Mouse (Mus musculus) forebrain, embryonic 11.5 days (tissue): Measurements from ENCODE around the gene Zfp536. TPM values are rescaled to one million over a fixed set of nuclear protein-coding genes. Genes with fewer than 3 reads are reported as not detected.

ENCODE experiments used
- ATAC-seq: fragments of 200-750 bp; cut with Nextera tagmentation; replicated peaks from 2 replicates; pipeline ENCODE4 v1.8.0; 2017; ENCODE audit warnings: moderate TSS enrichment; ENCODE audit not compliant: low FRiP score
- DNase-seq: peaks from one replicate; pipeline ENCODE4 v3.0.0-alpha.2; 2017; ENCODE audit warnings: low spot score
- H3K27ac ChIP-seq: fragments of 300-500 bp; sonication (generic); 2 replicates; pipeline ENCODE4 v1.5.1; 2014; ENCODE audit warnings: low read depth, low read length
- H3K27me3 ChIP-seq: fragments of 300-500 bp; sonication (generic); 2 replicates; pipeline ENCODE4 v1.6.1; 2014; ENCODE audit warnings: mild to moderate bottlenecking, low read length, mixed read lengths; ENCODE audit not compliant: control insufficient read depth, insufficient read depth
- H3K36me3 ChIP-seq: fragments of 300-500 bp; sonication (generic); 2 replicates; pipeline ENCODE4 v1.6.1; 2014; ENCODE audit warnings: mild to moderate bottlenecking, low read length, moderate library complexity, mixed read lengths; ENCODE audit not compliant: control insufficient read depth, insufficient read depth
- H3K4me1 ChIP-seq: fragments of 300-500 bp; sonication (generic); replicated peaks from 2 replicates; pipeline ENCODE4 v1.6.1; 2014; ENCODE audit warnings: low read length, mixed read lengths; ENCODE audit not compliant: control insufficient read depth, insufficient read depth
- H3K4me2 ChIP-seq: fragments of 300-500 bp; sonication (generic); 2 replicates; pipeline ENCODE4 v1.6.1; 2014; ENCODE audit warnings: low read depth, mild to moderate bottlenecking, low read length, moderate library complexity, mixed read lengths; ENCODE audit not compliant: severe bottlenecking
- H3K4me3 ChIP-seq: fragments of 300-500 bp; sonication (generic); 2 replicates; pipeline ENCODE4 v1.5.1; 2014; ENCODE audit warnings: low read depth, low read length
- H3K9ac ChIP-seq: fragments of 300-500 bp; sonication (generic); 2 replicates; pipeline ENCODE4 v1.6.1; 2014; ENCODE audit warnings: low read length
- H3K9me3 ChIP-seq: fragments of 300-500 bp; sonication (generic); 2 replicates; pipeline ENCODE4 v1.6.1; 2016; ENCODE audit warnings: low read length, mixed read lengths; ENCODE audit not compliant: control insufficient read depth
- WGBS: fragments of 180-500 bp; shearing (Covaris S2); extraction: QIAGEN DNeasy Blood & Tissue Kit; methylation state at CpG from one replicate; pipeline ENCODE4 v1.1.7; 2014; 5-methylcytosine and 5-hydroxymethylcytosine counted together
- polyA plus RNA-seq: library from polyadenylated mRNA; unstranded; fragments of >200 nt; fragmentation: Nextera tagmentation; extraction: Ambion mirVana; gene quantifications from 2 replicates; pipeline ENCODE4 v1.2.1, GENCODE M21; 2014

Gene Zfp536
- polyA plus RNA-seq, 1 experiment from 2014 or later: 41.8 TPM

DNA sequence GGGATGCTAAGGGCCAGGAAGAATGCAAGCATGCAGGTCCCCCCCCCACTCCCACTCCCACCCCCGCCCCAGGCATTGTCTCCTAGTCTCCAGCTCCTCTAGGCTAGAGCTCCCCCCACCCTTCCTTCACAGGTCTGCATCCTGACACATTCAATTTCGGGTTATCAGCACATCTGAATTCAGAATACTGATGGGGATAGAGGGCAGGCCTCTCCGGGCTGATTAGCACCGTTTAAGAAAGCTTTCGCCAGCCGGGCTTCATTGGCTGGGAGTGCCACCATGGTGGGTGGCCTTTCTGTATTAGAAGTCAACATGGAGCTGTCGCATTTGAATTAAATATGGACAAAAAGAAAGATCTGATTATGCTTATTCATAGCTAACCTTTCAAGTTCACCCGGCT lies 36.2 kb downstream of the Zfp536 start:
- Histone ChIP-seq H3K4me2 (no peak overlapping the region), H3K27ac (no peak overlapping the region), H3K4me1 (peaks cover 19% of the 10 kb centered on the region), H3K4me3 (no peak overlapping the region), H3K36me3 (no peaks in the 10 kb centered on the region), H3K9me3 (no peaks in the 10 kb centered on the region), H3K9ac (no peak overlapping the region), H3K27me3 (no peaks in the 10 kb centered on the region)
- no peak for ATAC-seq
- WGBS: 23% methylated on average over 8 of the region's 8 CpGs
- no peak for DNase-seq

DNA sequence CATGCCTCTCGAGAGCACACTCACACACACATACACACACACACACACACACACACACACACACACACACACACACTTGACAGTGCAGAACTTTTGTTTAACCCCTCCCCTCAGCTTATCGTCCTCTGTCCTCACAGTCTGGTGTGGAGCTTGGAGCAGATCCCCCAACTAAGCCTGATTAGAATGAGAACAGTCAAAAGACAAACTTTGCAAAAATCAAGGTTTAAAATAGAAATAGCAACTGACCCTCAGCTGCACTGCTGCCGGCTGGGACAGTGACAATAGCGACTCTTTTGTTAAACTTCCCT lies 37.1 kb downstream of the Zfp536 start:
- Histone ChIP-seq H3K27me3 (no peaks in the 10 kb centered on the region), H3K4me3 (no peak overlapping the region), H3K27ac (no peak overlapping the region), H3K4me1 (peaks cover 19% of the 10 kb centered on the region), H3K9me3 (no peaks in the 10 kb centered on the region), H3K36me3 (no peaks in the 10 kb centered on the region), H3K4me2 (no peak overlapping the region), H3K9ac (no peak overlapping the region)
- 18% methylated on average over 4 of the region's 4 CpGs for WGBS
- ATAC-seq: peak; percentile 38; the same call in 1 of the 2 replicates
- DNase-seq: no peak

- H3K4me1 ChIP-seq: peaks cover 19% of the 10 kb centered on the region
- peak; percentile 22; the same call in 1 of the 2 replicates for ATAC-seq
- no peaks in the 10 kb centered on the region for H3K36me3 ChIP-seq
- H3K27ac ChIP-seq: no peak overlapping the region
- no peak overlapping the region; the same call in 1 of the 2 replicates for H3K9ac ChIP-seq
- no peaks in the 10 kb centered on the region for H3K9me3 ChIP-seq
- no peak overlapping the region for H3K4me3 ChIP-seq
- DNase-seq: no peak
- WGBS: 46% methylated on average over 7 of the region's 7 CpGs
- H3K4me2 ChIP-seq: no peak overlapping the region
- H3K27me3 ChIP-seq: no peaks in the 10 kb centered on the region
Measured at GRCm38 (mm10) chr7:37735707-37736412, 37.6 kb downstream of the Zfp536 start.

DNA sequence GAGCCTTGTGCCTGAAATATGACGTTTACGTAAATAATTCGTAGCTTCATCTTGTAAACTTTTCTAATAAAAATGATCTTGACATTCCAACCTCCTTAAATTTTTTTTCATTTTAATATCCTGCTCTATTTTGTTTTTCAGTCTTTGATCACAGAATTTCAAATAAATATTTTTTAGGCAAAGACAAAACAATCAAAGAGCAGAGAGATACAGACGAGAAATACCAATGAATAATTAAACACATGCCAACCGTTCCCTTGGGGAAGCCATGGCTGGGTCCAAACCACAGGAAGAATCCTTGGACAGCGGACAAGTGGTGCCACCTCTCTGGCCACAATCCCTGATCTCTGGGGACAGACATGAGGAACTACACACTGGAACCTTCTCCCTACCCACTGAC lies 38.3 kb downstream of the Zfp536 start:
- Histone ChIP-seq H3K27ac (no peak overlapping the region), H3K36me3 (no peaks in the 10 kb centered on the region), H3K9me3 (no peaks in the 10 kb centered on the region), H3K4me1 (peaks cover 19% of the 10 kb centered on the region), H3K4me2 (no peak overlapping the region), H3K4me3 (no peak overlapping the region), H3K9ac (no peak overlapping the region), H3K27me3 (no peaks in the 10 kb centered on the region)
- ATAC-seq (no peak), DNase-seq (no peak)
- 75% methylated on average over 6 of the region's 6 CpGs for WGBS

- 50% methylated on average over 6 of the region's 6 CpGs for WGBS
- no peak overlapping the region for H3K27ac ChIP-seq
- peaks cover 19% of the 10 kb centered on the region for H3K4me1 ChIP-seq
Measured at GRCm38 (mm10) chr7:37734576-37734975, 38.9 kb downstream of the Zfp536 start.

GRCm38 (mm10) chr7:37733996-37734395 lies 39.4 kb downstream of the Zfp536 start:
- H3K36me3 ChIP-seq: no peaks in the 10 kb centered on the region
- ATAC-seq (no peak), DNase-seq (no peak)
- no peak overlapping the region for H3K4me2 ChIP-seq
- H3K4me3 ChIP-seq: no peak overlapping the region
- H3K9me3 ChIP-seq: no peaks in the 10 kb centered on the region
- no peak overlapping the region for H3K27ac ChIP-seq
- H3K4me1 ChIP-seq: peaks cover 19% of the 10 kb centered on the region
- H3K9ac ChIP-seq: no peak overlapping the region
- 95% methylated on average over 4 of the region's 4 CpGs for WGBS
- no peaks in the 10 kb centered on the region for H3K27me3 ChIP-seq

More at GRCm38 (mm10) chr7:37734576-37734975, 38.9 kb downstream of the Zfp536 start:
- no peaks in the 10 kb centered on the region for H3K27me3 ChIP-seq
- no peak overlapping the region for H3K4me2 ChIP-seq
- no peaks in the 10 kb centered on the region for H3K9me3 ChIP-seq
- no peak for ATAC-seq
- no peak overlapping the region for H3K4me3 ChIP-seq
- no peak for DNase-seq
- H3K36me3 ChIP-seq: no peaks in the 10 kb centered on the region
- no peak overlapping the region for H3K9ac ChIP-seq

- Histone ChIP-seq H3K4me3 (no peak overlapping the region), H3K4me2 (no peak overlapping the region), H3K9me3 (no peaks in the 10 kb centered on the region), H3K36me3 (no peaks in the 10 kb centered on the region), H3K27ac (no peak overlapping the region), H3K9ac (no peak overlapping the region), H3K27me3 (no peaks in the 10 kb centered on the region), H3K4me1 (peaks cover 17% of the 10 kb centered on the region)
- ATAC-seq (no peak), DNase-seq (no peak)
- 74% methylated on average over 4 of the region's 4 CpGs for WGBS
Measured at GRCm38 (mm10) chr7:37732741-37733140, 40.7 kb downstream of the Zfp536 start.

GRCm38 (mm10) chr7:37727746-37728145 lies 45.7 kb downstream of the Zfp536 start:
- no peaks in the 10 kb centered on the region for H3K9me3 ChIP-seq
- 89% methylated on average over 8 of the region's 8 CpGs for WGBS
- DNase-seq: no peak
- no peaks in the 10 kb centered on the region for H3K36me3 ChIP-seq
- no peak for ATAC-seq
- no peak overlapping the region for H3K4me2 ChIP-seq
- H3K4me3 ChIP-seq: no peak overlapping the region
- no peaks in the 10 kb centered on the region for H3K27me3 ChIP-seq
- H3K9ac ChIP-seq: no peak overlapping the region
- H3K27ac ChIP-seq: no peak overlapping the region
- H3K4me1 ChIP-seq: peaks cover 17% of the 10 kb centered on the region; the same call in 1 of the 2 replicates
